Mouse (Mus musculus) C2C12 (cell line): ENCODE measurements at regions not wholly inside any gene's neighbourhood (a gene's known extent, or its start where the extent isn't known, plus 50 kb on each side); places are given as distances from the start of the nearest gene placed in this dataset.

Experiments
- CTCF ChIP-seq: IDR thresholded peaks from one replicate; pipeline ENCODE4 v1.5.1; 2011; ENCODE audit not compliant: control insufficient read depth, insufficient read depth, insufficient read length
- MAX ChIP-seq: IDR thresholded peaks from one replicate; pipeline ENCODE4 v1.6.1; 2011; ENCODE audit warnings: mild to moderate bottlenecking, control low read depth
- MYOD1 ChIP-seq: IDR thresholded peaks from one replicate; pipeline ENCODE4 v1.6.1; 2011; ENCODE audit warnings: low read depth; ENCODE audit not compliant: control insufficient read depth, insufficient read length
- MYOG ChIP-seq: IDR thresholded peaks from one replicate; pipeline ENCODE4 v1.6.1; 2011; ENCODE audit not compliant: control insufficient read depth, insufficient read length; ENCODE audit errors: extremely low read depth

DNA sequence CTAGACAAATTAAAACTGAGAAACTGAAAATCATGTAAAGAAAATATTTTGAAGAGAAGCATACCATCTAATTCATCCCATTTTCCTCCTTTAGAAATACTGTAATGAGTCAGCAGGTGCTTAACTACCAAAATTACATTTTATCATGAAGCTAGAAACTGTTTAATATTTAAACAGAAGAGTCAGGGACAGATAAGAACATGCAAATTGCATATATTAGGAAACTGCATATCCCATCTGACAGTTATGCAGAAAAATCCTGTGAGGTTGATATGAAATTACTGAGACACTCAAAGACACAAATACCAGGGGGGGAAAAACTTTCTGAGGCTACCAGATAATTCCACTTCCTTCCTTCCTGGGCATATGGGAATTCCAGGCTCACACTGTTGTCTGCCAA, 257.8 kb downstream of the Tex13c3 start:
- TF ChIP-seq CTCF (no peak), MYOG (no peak), MYOD1 (no peak), MAX (no peak)
